Mouse (Mus musculus) retina, adult 2 months (tissue): ENCODE results near the gene Dscam.

Experiments
- DNase-seq: peaks from one replicate; pipeline ENCODE4 v3.0.0-alpha.2; 2012; ENCODE audit warnings: low read depth, low spot score

The Dscam gene

DNA sequence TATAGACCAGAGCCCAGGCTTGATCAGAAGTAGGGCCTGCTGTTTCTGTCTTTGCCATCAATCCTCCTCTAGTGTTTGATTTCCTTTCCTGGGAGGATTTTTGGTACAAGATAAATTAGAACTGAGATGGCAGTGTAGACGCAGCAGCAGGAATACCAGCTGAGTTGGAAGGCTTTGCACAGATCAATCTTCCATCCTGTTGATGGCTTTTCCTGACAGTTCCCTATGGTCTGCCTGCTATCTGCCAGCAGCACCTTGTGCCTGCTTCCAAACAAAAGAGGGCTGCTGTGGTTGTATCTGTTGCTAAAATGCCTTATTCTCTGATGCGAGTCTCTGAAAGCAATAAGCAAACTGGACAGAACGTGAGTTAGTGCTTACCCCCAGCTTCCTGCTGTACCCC, 402.6 kb downstream of the Dscam start:
- no peak for DNase-seq

DNA sequence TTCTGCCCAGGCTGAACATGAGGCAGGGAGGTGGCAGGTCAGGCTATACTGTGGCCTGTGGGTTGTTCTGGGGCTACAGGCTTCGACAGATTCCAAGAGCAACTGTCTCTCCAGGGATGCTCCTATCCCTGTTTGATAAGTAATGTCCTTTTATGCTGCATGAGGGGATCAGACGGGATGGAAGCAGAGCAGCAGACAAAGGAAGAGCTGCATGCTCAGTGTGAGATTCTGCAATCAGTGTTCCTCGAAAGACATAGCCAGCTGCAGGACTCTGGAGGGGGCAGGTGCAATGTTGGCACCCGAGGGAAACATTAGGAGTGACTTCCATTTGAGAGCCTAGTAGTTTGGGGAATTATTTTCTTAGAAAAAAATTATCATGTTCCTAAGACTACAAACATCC, 403.0 kb downstream of the Dscam start:
- no peak for DNase-seq

DNA sequence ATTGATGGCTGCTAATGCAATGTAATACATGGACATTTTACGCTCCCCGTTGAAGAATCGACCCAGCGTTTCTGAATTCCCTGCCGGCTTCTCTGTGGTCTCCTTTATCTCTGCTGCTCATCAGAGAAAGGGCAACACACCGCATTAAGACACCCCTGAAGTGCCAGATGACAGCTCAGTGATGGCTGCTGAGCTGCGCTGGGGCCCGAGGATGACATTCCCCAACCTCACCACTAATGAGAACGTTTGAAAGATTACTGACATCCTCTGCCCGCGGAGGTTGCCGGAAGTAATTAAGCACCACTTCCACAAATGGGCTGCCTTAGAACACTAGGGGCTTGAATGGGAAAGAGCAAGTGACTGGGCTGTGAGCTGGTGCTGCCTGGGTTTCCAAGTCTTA, 409.3 kb downstream of the Dscam start:
- DNase-seq, result no peak

DNA sequence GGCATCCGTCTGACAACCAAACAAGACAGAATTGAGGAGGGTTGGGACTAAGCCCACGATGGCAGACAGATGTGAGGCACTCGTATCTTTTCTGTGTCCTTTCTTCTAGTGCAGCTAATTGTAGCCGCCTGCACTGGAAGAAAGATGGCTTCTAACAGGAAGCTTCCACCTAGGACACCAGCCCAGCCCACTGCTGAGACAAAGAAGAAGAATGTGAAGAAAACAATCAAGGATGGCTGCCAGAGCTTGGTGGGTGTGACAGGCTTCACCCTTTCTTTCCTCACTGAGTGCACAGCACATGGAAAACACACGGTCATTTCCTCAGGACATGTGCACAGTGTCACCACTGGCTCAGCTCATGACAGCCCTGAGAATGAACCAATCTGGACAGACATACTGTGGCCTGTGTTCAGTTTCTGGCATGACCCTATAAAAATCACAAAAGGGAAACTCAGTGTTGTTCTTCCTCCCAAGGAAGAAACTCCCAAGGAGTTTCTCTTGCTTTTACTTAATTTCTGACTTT, 411.4 kb downstream of the Dscam start:
- no peak for DNase-seq

DNA sequence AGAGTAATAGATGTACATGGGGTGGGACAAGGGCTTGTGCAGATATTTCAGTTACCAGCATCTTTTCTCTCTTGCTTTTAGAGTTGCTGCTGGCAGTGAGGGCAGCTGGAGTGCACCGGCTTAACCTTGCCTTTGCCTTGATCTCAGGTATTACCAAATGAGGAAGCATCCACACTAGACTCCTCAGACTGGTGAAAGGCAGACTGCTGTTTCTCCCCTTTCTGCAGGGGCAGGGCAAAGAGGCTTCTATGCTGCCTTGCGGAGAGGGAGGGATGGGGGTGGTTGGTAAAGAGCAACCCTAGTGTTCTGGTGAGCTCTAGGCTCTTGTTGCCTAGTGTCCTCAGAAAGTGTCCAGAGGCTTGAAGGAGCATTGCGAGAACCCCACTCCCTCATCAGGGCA, 412.2 kb downstream of the Dscam start:
- no peak for DNase-seq

DNA sequence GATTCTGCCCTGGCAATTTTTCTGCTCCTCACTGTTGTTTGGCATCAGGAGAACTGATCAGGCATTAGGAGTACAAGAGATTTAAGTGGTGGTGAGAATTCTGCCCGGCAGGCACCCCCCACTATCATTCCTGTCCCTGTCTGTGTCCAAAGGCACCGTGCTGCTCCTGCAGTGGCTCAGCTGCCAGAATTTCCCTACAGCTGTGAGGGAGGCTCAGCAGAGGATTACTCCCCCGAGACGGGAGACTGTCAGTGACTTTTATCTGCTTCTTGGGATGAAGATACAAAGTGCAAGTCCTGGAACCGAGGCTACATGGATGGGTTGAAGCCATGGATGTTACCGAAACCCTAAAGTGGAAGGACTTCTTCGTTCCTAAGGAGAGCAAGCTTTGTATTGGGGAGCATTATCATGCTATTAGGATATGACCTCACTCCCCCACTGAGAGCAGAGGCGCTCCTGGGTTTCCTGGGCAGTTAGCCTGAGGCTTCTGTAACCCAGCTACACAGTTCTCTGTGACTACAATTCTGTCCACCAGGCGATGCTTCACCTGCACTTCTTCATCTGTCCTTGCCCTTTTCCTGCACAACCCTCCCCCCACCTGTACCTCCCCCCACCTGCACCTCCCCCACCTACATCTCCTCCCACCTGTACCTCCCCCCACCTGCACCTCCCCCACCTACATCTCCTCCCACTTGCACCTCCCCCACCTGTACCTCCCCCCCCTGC, 412.8 kb downstream of the Dscam start:
- no peak for DNase-seq

DNA sequence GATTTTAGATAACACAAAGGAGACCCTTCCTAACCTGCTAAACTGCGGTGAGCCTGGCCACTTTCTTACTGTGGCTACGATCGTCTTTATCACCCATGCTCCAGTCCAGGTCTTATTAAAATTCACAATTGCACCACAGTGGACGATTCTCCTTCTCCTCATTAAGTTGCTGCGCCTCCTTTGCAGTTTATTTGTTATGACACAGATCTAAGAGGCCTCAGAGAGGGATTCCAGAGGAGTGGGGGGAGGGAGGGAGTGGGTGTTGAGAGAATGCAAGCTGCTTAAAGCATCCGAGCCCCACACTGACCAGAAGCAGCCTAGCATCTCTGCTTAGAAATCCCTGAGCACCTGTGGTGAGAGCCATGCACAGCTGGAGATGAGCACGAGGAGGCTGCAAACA, 413.6 kb downstream of the Dscam start:
- no peak for DNase-seq

DNA sequence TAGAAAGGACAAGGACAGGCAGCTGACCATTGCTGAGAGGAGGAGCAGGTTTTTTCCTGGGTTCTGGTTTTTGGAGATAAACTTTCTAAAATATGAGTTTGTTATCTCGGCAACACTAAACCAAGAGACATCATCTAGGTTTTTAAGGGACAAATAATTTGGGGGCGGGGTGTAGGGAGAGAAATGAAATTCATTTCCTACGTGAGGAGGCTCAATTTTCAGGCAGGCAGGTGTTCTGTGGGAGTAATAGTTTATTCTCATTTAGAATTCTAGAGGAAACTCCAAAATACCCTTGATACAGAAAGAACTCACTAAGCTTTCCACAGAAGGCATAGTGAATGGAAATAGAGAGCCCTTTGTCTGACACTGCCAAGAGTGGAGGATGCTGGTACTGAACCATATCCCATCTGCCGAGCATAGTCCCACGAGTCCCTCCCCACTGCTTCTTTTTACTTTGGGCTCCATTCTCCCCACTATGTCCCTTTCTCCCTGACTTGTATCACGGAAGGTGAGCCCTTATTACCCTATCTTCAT, 415.5 kb downstream of the Dscam start:
- no peak for DNase-seq

DNA sequence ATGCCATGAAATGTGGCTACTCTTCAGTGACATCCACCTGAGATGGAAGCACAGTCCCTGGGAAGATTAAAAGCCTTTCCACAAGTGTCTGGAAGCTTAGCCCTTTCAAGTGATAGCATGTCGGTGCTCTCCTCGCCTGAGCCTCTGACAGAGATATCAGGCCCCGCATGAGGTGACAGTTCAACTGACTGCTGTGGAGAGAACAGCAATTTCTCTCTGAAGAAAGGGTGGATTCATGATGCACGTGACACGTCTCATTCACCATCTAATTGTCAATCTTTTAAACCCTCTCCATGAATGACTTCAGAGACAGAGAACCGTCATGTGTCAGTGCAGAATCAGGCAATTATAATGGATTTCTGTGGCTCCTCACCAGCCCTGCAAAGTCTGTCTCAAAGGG, 416.2 kb downstream of the Dscam start:
- DNase-seq, result no peak

DNA sequence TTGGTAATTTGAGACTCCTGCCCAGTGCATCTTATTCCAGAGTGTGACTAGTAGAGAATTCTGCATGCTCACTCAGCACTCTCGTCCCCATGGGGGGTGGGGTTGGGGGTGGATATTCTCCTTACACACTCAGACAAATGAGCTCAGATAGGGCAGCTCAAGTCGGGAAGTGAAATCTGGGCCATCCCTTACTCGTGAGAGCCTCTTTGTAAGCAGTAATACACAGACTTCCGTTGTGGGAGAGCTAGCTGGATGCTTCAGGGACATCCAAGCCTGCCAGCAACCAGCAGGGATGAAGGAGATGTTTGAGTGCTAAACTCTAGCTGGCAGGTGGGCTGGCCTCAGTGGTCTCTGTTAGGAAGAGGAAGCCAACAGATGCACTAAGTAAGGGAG, 416.8 kb downstream of the Dscam start:
- DNase-seq, result no peak

DNA sequence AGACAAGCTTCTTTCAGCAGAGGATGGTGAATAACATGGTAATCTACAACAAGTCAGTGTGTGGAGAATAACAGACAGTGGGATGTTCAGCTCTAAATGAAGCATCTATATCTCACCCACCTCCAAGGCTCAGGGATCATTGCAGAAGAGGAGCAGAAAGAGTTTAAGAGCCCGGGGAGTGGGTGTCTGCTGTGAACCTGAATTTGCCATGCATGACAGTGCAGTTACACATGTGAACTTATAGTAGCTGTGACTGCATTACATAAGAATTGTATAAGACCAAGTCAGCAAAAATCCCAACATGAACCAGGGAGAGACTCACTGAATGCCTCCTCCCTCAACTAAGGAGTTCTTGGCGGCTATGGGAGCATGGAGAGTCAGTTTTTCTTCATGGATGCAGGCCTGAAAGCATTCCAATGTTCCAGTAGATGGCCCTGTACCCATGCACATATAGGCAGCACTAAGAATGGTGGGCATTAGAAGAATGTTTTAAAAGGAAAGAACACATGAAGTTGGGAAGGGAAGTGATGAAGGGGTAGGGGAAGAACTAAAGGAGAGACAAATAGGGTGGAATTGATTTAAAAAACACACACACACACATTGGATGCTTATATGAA, 417.3 kb downstream of the Dscam start:
- no peak for DNase-seq

DNA sequence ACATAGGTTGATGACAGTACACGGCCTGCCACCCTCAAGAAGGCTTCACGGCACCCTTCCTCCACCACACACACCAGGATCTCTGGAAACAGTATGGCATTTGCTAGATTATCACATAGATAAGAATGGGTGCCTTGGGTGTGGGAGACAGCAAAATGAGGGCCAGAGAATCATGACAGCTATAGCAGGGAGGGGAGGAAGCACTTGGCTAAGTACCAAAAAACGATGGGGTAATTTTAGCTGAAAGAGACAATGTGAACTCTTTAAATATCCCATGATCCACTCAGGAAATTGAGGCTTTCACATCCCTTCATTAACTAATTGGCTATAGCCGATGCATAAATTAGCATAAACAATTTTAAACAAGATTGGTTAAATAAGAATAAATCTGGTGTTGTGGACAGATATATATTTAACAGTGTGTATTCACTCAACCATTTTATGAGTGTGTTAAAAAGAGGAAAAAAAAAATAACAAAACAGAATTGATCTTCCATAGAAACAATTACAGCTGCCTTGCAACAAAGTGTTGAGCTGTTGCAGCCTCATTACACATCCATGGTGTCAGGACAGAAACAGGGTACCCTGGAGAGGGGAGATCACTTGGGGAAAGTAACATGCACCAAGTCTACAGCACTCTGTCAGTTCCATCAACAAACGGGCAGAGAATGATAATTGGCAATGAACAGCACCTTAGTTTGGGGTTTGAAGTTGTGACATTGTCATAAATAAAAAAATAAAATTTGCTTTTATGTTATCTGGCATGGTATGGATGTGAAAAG, 427.9 kb downstream of the Dscam start:
- DNase-seq, result no peak

DNA sequence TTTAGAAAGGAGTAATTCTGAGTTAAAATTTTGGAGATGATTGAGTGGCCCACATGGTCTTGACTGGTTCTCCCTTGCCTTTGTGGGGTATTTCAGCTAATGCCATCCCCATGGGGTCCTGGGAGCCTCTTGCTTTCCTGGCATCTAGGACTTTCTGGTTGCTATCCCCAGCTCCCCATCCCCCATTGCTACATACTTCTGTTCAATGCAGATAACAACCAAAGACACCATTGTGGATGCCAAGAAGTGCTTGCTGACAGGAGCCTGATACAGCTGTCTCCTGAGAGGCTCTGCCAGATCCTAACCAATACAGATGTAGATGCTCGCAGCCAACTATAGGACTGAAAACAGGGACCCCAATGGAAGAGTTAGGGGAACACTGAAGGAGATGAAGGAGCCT, 429.2 kb downstream of the Dscam start:
- DNase-seq, result no peak

DNA sequence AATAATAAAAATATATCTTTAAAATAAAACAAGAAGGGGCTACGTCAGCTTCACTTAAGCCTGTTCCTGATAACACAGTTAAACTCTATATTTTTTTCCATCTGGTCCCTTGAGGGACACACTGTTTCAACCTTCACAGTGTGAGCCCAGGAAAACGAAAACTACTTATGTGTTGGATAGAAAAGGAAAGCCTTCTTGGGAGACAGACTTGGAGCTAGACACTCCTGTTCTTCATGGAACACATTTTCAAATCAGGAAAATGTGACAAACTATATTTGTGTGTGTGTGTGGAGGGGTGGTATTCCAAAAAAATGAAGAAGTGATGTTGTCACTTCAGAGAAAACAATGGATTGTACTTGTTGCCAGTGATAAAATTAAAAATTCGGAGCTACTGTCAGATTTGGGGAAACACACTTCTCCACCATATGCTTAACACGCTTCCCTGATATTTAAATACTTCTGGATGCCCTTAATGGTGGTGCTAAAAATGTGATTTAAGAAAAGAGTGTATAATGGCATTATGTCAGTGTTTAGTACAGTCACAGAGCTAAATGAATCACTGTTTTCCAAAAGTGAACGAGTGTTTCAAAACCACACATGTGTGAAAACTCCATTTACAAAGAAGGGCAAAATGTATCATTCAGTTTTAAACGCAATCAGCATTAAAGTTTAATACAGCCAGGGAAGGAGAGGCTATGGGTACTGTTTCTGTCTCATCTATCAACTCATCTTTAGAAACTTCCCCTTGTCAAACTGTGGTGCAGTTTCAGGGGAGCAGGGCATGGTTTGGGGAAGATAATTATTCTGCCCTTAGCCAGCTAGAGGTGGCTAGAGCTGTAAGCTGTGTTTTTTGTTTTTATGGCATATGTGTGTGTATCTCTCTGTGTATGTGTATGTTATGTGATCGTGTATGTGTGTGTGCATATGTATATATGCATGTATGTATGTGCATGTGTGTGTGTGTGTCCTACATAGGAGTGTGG, 430.2 kb downstream of the Dscam start:
- no peak for DNase-seq

DNA sequence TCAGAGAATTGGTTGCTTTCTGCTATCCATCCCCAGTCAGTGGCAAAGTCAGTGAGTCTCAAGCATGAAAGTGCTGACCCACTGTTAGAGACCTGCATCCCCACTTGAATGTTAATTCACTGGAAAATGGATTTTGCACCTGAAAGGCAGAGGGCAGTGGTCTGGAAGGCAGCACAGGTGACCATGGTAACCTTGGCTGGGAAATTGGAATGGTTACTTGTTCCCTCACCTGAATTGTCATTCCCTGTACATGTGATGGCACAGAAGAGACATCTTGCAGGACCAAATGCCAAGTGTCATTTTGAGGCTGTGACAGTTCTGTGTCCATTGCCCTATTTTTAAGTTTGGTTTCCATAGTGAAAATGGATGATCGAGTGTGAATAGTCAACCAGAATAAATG, 434.1 kb downstream of the Dscam start:
- no peak for DNase-seq

DNA sequence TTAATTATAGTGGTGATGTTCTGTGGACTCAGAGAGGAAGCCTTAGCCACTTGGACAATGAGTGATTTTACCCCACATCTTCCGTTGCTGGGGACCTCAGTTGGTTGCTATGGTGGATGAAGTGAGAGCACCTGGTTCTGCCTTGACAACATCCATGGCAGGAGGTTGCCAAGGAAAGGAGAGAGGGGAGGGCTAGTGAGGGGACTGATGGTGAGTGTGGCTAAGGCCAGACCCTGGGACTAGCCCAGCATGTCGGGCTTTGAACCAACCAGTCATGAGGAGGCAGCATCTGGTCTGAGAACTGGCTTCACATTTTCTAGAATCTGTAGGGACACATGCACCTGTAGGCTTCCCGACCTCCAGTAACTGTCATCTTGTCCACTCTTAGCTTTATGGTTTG, 439.7 kb downstream of the Dscam start:
- no peak for DNase-seq

DNA sequence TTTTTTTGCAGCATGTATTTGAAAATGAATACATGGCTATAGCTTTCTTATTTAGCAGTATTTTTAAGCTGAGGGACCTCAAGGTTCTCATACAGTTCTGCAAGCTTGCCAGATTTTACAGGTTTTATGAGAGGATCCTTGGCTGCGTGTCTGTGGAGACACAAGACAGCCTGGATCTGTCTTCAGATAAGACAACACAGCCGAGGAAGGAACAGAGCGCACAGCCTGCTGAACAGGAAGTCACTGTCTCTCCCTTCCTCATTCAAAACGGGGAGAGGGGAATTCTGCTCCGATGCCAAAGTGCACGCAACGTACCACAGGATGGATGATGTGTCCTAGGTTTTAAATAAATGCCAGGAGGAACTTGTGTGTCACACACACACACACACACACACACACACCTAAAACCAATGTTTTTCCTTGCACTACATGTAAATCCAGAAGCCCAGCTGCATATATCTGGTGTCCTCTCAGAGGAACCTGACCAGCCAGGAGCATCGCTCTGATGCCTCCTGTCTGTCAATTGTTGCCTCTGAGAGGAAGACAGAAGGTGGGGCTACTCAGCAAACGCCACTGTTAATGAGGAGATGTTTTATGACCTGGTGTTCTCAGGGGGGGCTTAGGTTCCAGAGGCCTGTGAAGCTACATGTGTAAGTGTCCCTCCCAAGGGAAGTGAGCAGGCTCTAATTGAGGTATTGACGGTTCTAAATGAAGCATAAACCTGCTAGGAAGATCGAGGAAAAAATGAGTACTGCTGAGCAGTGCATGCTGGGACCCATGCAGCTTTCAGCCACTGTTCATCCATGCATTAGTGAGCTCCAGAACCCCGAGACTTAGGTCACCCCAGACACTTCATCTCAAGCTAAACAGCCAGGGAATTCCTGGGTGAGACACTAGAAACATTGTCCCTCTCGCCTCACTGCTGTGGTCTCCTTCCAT, 442.4 kb downstream of the Dscam start:
- no peak for DNase-seq

DNA sequence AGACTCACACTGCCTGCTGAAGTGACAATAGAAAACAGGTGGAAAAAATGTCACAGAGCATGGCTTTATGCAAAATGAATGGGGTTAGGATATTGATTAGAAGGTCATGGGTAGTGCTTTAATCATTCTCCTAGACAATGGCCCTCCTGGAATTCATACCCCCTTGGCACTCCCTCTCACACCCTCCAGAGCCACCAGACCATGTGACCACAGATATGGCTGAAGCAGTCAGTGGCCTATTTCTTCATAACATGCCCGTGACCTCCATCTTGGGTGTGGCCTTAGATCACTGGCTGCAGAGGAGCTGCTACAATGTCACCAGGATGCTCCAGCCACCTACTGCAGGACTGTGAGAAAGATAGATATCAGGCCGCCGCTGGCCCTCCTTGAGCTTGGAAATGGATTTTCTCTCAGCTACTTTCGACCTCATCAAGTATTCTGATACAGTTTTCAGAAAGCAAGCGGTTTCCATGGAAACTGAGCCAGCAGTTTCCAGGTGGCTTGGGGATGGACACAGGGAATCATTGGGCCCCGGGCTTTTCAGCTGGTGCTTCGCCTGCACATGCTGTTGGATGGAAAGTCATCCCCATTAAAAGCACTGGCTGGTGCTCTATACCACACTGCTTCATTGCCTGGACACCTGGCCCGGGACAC, 445.4 kb downstream of the Dscam start:
- DNase-seq, result no peak

DNA sequence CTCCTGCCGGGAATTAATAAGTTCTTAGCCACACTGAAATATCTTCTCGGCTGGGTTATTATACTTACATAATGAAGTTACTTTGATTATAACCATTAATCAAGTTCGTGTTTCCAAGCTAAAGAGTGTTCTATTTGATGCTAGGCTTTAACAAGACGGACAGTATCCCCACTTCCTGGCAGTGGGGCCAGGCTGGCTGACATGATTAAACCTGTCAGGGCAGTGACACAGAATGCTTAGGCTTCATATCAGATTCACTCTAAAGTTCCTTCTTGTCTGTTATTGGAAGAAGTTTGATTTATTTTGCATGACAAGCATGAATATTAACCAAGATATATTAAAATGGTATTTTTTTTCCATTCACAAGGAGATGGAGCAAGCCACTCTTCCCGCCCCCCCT, 446.0 kb downstream of the Dscam start:
- no peak for DNase-seq

DNA sequence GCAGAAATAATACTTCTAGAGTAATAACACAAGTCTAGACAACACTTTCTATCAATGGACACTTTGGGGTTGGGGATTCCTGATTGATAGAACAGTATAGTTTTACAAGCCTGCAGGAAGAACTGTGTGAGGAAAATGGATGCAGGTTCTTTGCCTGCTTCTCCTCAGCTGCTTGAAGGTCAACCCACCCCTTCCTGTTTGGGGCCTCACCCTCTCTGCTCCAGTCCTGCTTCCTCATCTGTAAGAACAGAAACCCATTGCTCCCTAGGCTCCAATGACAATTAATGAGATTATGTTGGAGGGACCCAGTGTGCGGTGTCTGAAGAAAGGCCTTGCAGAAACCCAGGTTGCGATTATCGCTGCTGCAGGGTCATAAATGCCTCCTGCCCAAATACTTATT, 446.4 kb downstream of the Dscam start:
- DNase-seq, result no peak
